Mouse (Mus musculus) adipocyte (in vitro differentiated cells): ENCODE measurements around the gene Plppr1.
A peak's percentile ranks its signal among the peaks of the same experiment; 100 is the strongest.
"Not testable (repeated sequence)": the region's sequence is repeated elsewhere in the genome, so short reads cannot be mapped to it uniquely, and the experiment has no call there.

Experiments used
- DNase-seq: peaks from one replicate; pipeline ENCODE4 v3.0.0-alpha.2; 2016; ENCODE audit warnings: low spot score

The Plppr1 gene

DNA sequence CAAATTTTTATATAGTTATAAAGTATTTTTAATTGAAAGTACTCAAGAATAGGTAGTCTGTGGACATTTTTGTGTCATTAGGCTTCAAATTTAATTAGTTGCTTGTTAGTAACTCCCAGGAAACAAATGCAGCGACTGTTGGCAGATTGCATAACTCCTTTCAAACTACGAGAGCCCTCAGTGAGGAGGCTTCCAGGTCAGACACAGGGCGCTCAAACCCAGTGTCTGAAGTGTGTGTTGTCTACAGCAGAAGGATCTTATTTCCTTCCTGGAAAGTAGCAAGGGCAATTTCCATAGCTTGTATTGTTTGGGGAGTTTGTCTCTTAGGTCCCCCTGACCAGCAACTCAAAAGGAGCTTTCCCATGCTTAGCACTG lies 173.9 kb downstream of the Plppr1 start:
- DNase-seq = no peak

GRCm38 (mm10) chr4:49238111-49238510 lies 179.0 kb downstream of the Plppr1 start:
- no peak for DNase-seq

- DNase-seq = no peak
Measured at GRCm38 (mm10) chr4:49239451-49239850, 180.4 kb downstream of the Plppr1 start.

GRCm38 (mm10) chr4:49244791-49245190 lies 185.7 kb downstream of the Plppr1 start:
- DNase-seq = no peak

- no peak for DNase-seq
Measured at GRCm38 (mm10) chr4:49245274-49245673, 186.2 kb downstream of the Plppr1 start.

DNA sequence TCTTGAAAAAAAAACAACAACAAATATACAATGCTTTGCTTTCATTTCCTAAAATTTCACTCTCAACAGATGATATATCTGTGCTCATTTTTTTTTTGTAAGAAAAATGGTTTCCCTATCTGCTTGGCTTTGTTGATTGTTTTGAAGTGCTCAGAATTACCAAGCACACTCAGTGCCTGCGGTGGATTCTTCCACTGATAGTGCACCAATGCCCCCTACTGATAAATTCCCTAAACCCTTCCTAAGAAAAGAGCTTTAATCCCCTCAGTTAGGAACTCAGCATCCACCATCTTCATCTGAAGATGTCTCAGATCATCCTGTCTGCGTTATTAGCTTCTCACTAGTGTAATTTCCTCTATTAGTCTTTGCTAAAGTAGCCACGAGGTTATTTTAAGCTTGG lies 192.2 kb downstream of the Plppr1 start:
- DNase-seq = no peak

- no peak for DNase-seq
Measured at GRCm38 (mm10) chr4:49252169-49252568, 193.1 kb downstream of the Plppr1 start.

GRCm38 (mm10) chr4:49278515-49278914 lies 219.4 kb downstream of the Plppr1 start:
- no peak for DNase-seq

DNA sequence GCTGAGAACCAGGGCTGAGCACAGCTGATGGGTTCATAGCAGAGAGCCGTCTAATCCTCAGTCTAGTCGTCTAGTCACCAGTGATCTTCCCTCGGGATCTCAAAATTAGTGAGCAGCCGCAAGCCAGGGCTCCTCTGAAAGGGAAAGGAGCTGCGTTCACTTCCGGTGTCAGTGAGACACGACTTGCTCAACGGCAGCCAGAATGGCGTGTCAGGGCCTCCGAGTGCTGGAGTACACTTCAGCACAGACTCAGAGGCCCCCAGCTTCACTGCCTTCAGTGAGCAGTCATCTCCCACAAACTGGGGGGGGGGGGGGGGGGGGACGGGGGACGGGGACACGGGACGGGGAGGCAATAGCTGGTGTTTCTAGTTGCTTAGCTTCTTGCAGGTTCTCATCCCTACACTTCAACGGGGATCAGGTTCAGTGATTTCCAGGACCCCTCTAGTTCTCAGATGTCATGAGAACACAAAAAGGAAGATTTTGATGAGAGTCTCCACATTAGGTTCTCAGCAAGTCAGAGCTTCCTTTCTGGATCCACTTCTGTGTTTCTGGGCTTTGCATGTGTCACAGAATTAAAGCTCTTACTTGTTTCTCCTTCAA lies 225.7 kb downstream of the Plppr1 start:
- no peak for DNase-seq

DNA sequence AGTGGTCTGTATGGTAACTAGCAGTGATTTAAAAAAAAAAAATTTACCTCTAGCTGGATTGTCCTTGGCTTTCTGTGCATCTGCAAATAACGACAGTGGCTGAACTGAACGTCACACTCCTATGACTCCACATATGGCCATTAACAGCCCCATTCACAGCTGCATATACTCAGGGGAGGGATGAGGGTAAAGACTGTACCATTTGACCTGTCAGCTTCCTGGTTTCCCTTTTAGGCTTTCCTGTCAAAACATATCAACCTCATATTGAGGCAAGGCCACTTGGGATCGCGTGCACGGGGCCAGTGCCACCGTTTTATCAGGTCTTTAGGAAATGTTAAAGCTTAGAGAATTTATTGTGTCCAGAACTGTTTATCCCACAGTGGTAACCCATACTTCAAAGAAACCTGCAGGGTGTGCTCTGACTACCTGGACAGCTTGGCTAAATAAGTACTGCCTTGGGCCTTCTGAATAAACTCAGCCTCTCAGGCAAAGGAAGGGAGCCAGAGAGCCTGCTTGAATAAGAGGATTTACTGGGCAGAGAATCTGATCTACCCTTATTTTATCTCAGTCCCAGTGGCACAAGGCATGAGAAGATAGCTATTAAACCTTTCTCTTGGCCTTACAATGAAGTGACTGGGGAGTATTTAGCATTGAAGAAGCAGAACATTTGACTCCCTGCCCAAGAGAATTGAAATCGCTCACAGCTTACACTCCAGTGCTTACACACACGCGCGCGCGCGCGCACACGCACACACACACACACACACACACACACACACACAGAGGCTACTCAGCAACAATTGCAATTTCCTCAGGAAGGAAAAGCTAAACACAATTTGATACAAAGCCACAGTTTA lies 226.5 kb downstream of the Plppr1 start:
- no peak for DNase-seq

GRCm38 (mm10) chr4:49286197-49286492 lies 227.1 kb downstream of the Plppr1 start:
- no peak for DNase-seq

DNA sequence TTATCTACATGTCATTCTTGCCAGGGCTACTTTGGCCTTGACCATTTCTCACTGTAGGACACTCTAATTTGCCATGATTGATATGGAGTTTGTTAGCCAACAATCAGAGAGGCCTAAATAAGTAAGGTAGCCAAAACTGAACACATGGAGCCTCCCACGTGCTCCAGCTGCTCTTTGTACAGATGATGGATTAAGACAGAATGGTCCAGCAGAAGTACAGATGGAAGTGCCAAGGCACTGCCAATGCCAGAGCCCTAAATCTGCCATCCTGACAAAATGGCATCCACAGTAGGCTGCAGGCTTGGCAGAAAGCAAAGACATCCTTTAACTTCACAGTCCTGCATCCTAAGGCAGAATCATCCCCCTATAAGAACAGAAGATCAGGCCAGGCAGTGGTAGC lies 237.4 kb downstream of the Plppr1 start:
- no peak for DNase-seq

GRCm38 (mm10) chr4:49299576-49299975 lies 240.5 kb downstream of the Plppr1 start:
- no peak for DNase-seq

DNA sequence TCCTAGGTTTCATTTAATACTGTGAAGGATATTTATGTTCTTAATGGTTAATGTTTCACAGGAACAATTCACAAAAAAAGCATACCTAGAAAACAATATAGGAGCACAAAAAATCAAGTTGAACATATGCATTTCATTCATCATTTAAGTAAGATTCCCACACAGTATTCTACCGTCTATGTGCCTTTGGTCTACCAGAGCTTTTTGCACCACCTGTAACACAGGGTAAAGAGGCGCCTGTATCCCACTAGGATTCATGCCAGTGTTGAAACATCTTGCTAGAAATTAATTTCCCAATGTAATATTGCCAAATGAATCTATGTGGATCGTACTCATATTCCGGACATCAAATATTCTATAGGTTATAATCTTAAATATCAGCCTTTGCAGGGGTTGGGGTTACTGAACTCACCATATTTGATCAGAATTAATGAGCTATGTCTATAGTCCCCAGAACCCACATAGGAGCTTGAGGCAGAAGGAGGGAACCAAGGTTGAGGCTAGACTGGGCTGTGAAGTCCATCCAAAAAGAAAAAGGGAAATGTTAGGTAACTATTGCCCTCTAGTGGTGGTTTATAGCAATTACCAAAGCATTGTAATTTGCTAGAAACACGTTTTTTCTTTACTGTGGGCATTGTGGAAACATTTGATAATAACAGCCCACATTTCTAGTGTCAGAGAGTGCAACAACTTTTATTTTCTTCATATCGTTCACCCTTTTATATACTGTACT lies 263.0 kb downstream of the Plppr1 start:
- peak; percentile 34 for DNase-seq

DNA sequence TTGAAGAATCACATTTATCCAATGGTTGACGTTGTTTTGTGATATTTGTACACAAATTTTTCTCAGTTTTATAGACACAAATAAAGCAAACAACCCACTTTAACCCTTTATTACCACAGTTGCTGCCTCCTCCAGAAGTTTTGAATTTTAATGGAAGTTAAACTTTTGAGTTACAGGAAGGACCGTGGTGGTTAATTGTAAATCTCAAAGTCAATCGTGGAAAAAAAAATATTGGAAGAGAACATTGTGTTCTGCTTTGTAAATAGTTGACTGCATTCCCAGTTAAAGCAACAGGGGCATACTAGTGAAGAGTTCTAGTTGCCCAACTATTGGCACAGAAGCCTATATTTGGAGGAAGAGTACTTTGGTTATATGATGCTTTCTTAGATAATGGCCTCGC lies 278.9 kb downstream of the Plppr1 start:
- DNase-seq = not testable (repeated sequence)

DNA sequence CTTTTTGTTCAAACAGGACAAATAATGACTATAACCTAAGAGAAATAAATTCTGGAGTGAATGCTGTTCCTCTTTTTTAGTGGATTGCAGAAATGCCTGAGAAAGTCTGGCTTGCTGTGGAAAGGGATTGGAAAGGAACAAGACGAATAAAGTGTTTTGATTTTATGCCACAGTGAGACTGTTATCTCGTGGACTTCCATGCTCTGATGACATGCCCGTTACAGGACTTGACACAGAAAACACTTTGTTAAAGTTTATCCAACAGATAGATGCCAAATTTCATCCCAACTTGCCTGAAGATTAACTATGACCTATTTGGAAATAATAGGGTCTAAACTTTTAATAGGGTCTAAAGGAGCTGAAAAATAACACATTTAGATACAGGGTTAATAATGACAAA lies 281.0 kb downstream of the Plppr1 start:
- DNase-seq = not testable (repeated sequence)

DNA sequence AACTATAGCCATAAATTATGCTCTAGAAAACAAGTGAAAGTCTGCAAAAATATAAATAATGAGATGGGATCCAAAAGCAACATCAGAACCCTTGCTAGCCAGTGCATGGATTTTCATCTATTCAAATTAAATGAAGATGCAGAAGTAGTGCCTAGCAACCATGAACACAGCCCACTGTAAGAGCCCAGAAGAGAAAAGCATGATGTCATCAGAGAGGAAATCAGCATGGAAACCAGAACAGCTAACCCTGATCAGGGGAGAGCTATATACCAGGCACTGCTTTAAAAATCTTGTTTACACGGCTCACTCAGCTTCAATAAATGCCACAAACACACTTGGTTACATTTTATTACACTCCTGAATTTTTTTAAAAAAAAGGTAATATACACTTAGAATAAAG lies 288.9 kb downstream of the Plppr1 start:
- DNase-seq = not testable (repeated sequence)

DNA sequence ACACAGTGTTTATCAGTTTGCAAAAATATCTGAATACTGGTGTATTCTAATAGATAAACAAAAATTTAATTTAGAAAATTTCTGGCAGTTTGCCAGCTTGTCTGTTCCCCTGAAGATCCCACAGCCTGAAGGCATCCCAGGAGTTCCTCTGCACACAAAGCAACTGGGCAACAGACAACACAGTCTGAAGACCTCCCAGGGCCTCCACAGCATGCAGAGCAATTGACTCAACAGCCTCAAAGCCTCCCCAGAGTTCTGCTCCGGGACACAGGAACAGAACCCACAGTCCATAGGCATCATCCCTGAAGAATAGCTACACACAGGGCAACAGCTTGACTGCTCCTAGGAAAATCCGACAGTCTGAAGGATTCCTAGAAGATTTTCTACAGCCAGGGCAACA lies 289.6 kb downstream of the Plppr1 start:
- DNase-seq = no peak

DNA sequence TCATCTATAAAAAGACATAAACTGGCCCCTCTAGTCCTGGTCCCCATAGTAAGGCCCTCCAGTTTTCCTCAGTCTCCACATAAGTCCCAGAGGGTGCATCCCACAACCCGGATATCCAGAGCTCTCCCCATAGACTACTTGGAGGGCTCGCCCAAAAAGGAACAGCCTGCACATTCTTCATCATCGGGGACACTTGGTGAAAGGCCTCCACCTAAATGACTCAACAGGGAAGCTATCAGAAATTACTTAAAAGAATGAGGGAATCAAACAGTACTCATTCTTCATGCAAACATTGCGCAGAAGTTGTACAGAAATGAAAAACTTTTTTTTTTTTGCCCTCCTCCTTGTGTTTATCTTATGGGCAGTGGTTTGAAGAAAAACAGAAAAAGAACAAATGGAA lies 291.4 kb downstream of the Plppr1 start:
- DNase-seq = no peak

- DNase-seq = no peak
Measured at GRCm38 (mm10) chr4:49357097-49357496, 298.0 kb downstream of the Plppr1 start.

- DNase-seq = not testable (repeated sequence)
Measured at GRCm38 (mm10) chr4:49368046-49368445, 309.0 kb downstream of the Plppr1 start.

- not testable (repeated sequence) for DNase-seq
Measured at GRCm38 (mm10) chr4:49383576-49384318, 324.7 kb downstream of the Plppr1 start.
